Mouse (Mus musculus) forelimb bud, embryonic 11.5 days (tissue): ENCODE measurements around the gene Gpr161.
A peak's percentile ranks its signal among the peaks of the same experiment; 100 is the strongest.

Experiments
- DNase-seq: peaks from one replicate; pipeline ENCODE4 v3.0.0-alpha.2; 2012; ENCODE audit warnings: low read depth, low spot score

Gene Gpr161

DNA sequence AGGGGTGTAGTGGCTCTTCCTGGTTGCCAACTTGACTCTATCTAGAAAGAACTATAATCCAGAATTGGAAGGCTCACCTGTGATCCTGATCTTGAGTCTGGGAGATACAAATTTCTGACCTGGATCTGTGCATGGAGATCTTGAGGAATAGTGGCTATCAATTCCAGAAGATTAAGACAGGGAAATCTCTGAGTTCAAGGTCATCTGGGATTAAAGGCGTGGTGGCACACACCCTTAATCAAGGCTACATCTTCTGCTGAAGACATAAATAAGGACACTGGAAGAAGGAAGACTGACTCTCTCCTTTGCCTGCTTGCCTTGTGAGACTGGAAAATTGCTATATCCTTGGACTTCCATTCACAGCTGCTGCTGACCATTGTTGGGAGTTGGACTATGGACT lies at the start of gene Gpr161:
Gene Gpr161 (plus strand): TSS at position 301 of the 400 bp plus-strand sequence.
- no peak for DNase-seq

GRCm38 (mm10) chr1:165246587-165246986 lies 49.0 kb upstream of the Gpr161 start:
- DNase-seq = no peak

DNA sequence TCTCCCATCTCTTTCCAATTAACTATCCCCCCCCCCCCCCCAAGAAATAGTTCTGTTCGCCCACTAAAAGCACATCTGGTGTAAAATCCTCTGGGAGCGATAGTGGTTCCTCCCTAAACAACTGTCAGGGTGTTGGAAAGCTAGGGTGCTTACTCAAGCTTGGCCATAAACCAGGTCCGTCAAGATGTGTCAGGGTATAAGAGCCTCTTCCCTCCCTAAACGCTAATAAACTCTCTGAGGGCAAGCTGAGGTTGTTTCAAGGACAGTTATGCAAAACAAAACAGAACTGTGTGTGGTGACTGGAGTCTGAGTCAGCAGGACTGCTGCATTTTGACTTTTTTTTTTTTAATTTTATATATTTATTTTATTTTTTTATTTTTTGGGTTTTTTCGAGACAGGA lies 48.5 kb upstream of the Gpr161 start:
- no peak for DNase-seq

DNA sequence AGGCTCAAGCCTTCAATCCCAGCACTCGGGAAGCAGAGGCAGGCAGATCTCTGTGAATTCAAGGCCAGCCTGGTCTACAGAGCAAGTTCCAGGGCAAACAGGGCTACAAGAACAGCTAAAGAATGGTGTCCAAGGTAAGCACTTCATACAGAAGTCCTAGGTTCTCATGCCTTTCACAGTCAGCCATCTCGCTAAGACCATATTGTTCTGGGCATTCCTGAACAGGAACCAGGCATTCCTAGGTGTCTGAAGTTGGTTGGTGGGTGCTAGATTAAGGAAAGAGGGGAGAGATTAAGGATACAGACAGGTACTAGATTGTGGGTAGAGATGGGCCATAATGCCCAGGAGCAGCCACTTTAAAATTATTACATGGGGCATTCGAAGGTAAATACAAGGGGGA lies 47.8 kb upstream of the Gpr161 start:
- DNase-seq = no peak

GRCm38 (mm10) chr1:165248842-165249241 lies 46.7 kb upstream of the Gpr161 start:
- DNase-seq = no peak

DNA sequence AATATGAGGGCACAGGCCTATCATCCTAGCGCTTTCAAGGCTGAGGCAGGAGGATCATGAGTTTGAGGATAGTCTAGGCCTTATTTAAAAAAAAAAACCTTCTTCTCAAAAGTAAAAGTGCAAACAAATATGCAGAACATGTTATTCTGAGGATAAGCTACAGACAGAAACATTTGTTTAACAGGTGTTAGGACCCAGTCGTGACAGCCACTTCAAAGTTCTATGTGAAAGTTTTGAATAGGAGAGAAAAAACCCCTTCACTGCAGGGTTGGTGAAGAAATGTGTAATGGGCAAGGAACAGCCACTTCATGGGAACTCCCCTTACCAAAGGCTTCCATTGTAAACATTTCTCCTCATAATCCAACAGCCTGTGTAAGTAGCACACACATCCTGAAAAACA lies 45.0 kb upstream of the Gpr161 start:
- no peak for DNase-seq

DNA sequence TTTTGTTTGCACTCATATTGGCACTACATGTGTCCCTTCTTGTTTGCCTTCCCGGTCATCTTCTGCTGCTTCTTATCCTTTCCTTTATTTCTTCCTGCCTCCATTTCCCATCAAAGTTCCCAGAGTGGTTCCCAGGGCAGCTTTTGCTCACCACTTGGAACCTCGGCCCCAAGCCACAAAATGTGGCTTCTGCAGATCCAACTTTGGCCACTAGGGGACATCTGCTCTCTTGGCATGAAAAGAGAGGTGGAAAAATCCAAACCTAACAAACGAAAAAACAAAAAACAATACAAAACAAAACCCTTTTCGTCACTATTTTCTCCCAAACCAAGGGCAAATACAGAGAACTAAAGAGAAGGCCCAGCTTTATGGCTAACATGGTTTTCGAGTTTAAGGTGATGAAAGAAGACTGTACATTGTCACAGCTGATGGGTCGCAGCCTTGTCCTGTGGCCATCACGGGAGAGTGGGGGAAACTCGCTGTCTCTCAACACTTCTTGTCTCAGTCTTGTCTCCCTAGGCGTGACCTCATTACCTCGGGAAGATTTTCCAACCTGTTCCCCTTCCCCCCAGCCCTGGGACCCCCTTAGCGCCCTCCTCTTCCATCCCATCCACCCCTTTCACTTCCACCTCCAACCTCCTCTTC lies 43.4 kb upstream of the Gpr161 start:
- DNase-seq = peak; percentile 76

GRCm38 (mm10) chr1:165274946-165275345 lies 20.6 kb upstream of the Gpr161 start:
- DNase-seq = no peak

- no peak for DNase-seq
These were observed 14.8 kb upstream of the Gpr161 start for GRCm38 (mm10) chr1:165280741-165281140.

GRCm38 (mm10) chr1:165281351-165282221 lies 14.0 kb upstream of the Gpr161 start:
- DNase-seq = peak; percentile 61

GRCm38 (mm10) chr1:165282222-165282966 lies 13.2 kb upstream of the Gpr161 start:
- DNase-seq = peak; percentile 58

DNA sequence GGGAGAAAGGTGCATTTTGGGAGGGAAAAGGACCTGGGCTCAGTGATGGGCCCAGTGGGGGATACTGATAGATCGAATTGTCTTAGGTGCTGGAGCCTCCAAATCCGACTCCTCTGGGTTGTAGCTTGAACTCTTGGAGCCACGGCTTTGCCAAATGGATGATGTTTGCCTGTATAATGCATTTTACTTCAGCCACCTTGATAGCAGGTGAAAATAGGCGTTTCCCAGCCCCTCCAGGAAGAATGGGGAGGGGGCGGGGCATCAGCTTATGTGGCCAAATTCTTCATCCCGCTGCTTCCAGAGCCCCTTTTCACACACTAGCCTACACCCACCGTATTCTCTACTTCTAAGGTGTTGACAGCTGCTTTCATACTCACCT lies 12.6 kb upstream of the Gpr161 start:
- DNase-seq = peak; percentile 35

- DNase-seq = no peak
These were observed 11.5 kb upstream of the Gpr161 start for GRCm38 (mm10) chr1:165284096-165284495.

DNA sequence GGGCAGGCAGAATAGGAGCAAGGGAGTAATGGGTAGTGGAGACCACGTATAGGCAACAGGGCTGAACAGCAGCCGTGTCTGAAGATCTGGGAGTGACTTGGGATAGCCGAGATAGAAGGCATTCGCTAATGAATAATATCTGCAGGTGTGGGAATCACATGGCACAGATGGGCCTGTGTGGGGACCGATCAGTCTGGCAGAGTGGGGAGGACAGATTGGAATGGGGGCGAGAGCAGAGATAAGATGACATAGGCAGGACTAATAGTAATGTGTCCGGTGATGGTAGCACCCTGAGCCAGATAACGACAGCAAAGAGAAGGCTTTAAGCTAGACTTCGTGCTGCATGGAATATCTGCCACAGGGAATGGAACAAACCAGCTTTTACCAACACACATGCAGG lies 7.4 kb upstream of the Gpr161 start:
- no peak for DNase-seq

GRCm38 (mm10) chr1:165289831-165290230 lies 5.8 kb upstream of the Gpr161 start:
- DNase-seq = no peak

DNA sequence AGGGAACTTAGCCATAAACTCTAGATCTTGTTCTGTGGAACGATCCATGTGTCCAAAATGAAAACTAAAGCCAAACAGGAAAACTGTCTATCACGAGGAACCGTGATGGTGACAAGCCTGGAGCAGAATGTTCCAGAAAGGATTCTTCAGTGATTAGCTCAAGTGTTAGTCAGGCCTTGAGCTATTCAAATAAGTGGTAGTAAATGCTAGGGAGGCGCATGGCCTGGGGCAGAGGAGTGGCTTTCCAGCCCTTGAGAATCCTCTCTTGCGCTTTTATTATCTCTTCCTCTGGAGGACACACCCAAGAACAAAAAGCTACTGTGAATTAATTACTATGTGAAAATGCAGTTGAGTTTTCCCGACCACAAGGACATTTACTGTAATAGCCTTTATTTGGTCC lies 4.0 kb upstream of the Gpr161 start:
- no peak for DNase-seq

DNA sequence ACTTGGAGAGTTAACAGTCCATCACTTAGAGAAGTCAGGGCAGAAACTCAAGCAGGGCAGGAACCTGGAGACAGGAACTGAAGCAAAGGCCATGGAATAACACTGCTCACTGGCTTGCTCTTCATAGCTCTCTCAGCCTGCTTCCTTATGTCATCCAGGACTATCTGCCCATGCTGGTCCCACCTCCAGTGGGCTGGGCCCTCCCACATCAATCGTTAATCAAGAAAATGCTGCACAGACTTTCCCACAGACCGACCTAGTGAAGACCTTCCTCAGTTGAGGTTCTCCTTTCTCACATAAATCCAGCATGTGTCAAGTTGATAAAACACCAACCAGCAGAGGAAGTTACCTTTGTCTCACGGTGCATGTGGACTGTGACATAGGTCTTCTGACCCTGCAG lies 5.5 kb downstream of the Gpr161 start:
- no peak for DNase-seq

GRCm38 (mm10) chr1:165301567-165301966 lies 6.0 kb downstream of the Gpr161 start:
- DNase-seq = no peak

- DNase-seq = no peak
These were observed 7.0 kb downstream of the Gpr161 start for GRCm38 (mm10) chr1:165302455-165303208.

DNA sequence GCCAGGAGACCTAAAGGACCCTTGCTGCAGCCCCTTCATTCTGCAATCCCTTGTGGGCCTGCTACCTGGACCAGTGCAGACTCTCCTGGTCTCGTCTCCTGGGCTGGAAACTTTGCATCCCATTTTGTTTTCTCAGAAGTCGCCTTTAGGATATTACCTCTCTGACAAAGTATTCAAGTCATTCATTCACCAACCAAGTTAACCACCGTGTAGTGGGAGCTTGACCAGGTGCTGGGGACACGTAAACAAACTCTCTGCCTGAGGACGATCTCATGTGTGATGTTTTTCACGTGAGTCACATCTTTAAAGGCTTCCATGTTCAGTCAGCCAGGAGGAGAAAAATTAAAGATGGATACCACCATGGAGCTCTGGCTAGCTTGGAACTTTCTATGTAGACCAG lies 7.6 kb downstream of the Gpr161 start:
- no peak for DNase-seq

DNA sequence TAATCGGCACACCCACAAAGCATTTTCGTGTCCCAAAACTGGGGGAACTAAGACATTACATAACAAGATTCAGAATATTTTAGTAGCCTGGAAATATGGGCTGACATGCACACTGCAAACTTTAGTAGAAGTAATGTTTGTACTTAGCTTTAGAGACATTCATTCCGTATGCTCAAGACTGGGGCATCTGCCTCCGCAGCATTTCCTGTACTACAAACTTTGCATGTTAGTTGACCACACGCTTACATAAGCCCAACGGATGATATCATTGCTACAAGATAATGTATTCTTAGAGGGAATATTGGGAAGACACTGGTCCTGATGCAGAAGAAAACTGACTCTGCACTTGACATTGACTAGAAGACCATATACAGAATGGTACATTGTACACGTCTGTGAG lies 8.8 kb downstream of the Gpr161 start:
- no peak for DNase-seq

- DNase-seq = no peak
These were observed 12.6 kb downstream of the Gpr161 start for GRCm38 (mm10) chr1:165308180-165308579.
